Mouse (Mus musculus): ENCODE data around the gene Arl4c.

DNA sequence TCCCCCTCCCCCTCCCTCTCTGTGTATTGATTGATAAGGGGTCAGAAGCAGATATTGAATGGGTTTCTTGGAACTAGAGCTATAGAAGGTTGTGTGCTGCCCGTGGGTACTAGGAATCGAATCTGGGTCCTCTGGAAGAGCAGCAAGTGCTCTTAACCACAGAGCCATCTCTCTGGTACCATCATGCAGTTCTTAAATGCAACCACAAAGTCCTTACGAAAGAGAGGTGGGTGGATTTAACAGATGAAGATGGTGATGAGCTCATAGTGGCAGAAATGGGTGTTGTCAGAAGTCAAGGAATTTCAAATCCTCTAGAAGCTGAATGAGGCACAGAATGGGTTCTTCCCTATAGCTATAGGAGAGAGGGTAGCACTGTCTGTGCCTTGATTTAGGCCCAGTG, 40.8 kb downstream of the Arl4c start:
- TF ChIP-seq CTCF (IDR thresholded peaks at IDR 0.05; ENCODE audit: insufficient read depth, low read length) (no peak), POLR2A (IDR thresholded peaks at IDR 0.05; ENCODE audit: borderline replicate concordance, extremely low read depth, low read depth, low read length) (no peak)

Data from lung, adult 2 months (tissue).